Mouse (Mus musculus): ENCODE data around the gene Soga1.
A peak's percentile ranks its signal among the peaks of the same experiment; 100 is the strongest.

Soga1 gene

GRCm38 (mm10) chr2:157060557-157061305, 18.3 kb downstream of the Soga1 start:
- DNase-seq: no peak

DNA sequence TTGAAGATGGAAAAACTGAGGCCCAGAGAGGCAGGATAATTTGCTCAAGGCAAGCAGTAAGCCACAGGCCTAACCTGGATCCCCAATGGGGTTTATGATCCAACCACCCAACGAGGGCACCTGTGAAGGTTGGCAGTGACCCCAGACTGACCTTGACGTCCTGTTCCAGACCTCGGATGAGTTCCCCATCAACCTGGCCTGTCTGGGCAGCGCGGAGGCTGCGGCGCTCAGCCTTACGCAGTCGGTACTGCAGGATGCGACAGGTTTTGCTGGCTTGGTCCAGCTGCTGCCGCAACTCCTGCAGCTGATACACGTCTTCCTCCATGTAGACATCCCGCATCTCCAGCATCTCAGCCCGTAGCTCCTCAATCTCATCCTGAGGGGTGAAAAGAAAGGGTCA, 19.0 kb downstream of the Soga1 start:
- no peak for DNase-seq

DNA sequence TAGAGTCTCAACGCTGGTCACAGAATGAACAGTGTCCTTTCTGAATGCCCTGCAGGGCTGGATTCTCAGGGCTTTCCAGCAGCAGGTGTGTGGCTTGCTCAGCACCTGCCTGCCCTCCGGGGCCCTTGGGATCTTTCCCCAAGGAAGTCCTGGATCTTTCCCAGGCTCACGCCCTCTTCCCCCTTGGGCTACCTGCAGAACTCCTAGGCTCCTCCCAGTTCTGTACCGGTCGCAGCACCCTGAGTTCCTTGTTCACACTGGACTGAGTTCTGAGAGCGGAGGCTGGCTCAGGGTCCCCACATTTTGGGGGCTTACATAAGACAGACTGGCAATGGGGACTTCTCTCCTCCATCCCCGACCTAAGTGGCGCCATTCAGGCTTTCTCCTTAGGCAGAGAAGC, 19.9 kb downstream of the Soga1 start:
- no peak for DNase-seq

GRCm38 (mm10) chr2:157058342-157058998, 20.6 kb downstream of the Soga1 start:
- DNase-seq: peak; percentile 55 to 67

GRCm38 (mm10) chr2:157057758-157058157, 21.3 kb downstream of the Soga1 start:
- no peak for DNase-seq

GRCm38 (mm10) chr2:157057186-157057585, 21.9 kb downstream of the Soga1 start:
- DNase-seq: no peak

- peak in 1 of 2 experiments; percentile 2 for DNase-seq
Observed at GRCm38 (mm10) chr2:157055721-157056120, 23.3 kb downstream of the Soga1 start.

GRCm38 (mm10) chr2:157054816-157055215, 24.2 kb downstream of the Soga1 start:
- peak; percentile 40 to 59 for DNase-seq

- peak; percentile 65 to 78 for DNase-seq
Observed at GRCm38 (mm10) chr2:157054297-157054696, 24.8 kb downstream of the Soga1 start.

GRCm38 (mm10) chr2:157053787-157054186, 25.3 kb downstream of the Soga1 start:
- DNase-seq: peak in 1 of 2 experiments; percentile 4

DNA sequence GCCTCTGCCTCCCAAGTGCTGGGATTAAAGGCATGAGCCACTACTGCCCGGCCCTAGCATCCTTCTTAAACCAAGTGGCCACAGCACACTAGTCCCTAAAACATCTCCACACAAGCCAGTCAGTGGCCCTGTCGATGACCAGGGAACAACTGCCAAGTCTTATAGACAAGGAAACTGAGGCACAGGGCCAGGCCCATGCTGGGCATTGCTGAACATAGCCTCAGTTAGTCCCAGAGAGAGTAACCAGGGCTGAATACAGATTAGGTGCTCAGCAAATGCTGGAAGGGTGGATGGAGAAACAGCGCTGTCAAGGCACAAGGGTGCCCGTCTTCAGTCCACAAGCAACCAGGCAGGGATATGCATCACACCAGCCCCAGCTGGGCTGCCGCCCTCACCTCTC, 25.9 kb downstream of the Soga1 start:
- peak in 1 of 2 experiments; percentile 2 for DNase-seq

DNA sequence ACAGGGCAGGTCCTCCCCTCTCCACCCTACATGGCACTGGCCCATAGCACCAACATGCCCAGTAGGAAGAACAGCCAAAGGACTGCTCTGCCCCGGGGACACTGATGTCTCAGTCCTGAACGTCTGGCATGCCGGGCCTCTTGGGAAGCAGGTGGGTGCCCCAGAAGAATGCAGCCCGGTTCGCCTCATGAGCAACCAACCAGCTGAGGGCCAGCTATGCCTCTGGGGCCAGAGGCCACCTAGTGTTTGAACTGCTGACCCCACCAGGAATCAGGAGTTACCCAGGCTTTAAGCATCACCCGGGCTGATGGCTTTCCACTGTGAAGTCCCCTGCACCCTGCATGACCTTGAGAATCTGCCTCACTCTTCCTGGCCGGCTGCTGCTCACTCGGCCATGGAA, 26.6 kb downstream of the Soga1 start:
- DNase-seq: peak in 1 of 2 experiments; percentile 2

DNA sequence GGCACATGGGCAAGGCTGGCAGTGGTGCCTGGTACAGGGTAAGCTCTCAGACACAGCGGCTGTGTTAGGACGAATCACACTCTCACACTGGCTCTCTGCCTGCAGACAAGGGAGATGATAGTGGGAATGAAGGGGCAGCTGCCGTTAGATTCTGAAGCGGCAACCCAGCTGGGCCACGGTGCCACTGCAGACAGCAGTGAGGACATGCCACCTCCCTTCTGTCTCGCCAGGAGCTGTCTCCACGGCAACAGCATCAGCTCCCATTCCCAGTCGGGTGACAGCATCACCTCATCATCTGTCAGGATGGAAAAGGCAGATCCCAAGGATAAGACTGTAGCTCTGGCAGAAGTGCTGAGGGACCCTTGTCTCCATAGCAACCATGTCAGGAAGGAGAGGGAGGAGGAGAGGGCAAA, 29.2 kb downstream of the Soga1 start:
- no peak for DNase-seq

DNA sequence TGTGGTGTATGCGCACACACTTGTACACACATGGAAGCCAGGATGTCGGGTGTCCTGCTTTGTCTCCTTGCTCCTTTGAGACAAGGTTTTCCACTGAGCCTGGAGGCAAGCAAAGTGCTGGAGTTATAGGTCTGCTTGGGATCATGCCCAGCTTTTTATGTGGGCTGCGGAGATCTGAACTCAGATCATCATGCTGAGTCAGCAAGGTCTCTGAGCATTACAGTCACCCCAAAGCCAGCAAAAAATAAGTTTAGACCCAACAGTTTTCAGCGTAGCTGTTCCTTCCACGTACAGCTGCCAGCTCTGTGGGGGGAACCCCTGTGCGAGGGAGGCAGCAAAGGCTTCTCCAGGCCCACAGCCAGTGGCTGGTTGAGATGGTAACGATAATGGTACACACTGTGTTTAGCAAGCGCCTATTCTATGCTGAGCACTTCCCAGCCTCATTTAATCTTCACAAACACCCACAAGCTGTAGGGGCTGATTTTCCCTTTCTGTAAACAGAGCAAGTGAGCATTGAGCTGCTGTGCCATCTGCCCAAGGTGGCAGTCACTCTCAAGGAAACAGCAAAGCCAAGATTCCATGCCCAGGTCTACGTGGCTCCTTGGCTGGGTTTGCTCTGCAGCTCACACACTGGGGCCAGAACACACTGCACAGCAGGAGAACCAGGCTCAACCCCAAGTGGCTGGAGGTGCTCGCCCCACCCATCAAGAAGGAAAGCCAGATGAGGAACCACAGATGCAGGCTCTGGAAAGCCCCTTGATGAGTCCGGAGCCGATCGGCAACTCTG, 30.5 kb downstream of the Soga1 start:
- DNase-seq: no peak

GRCm38 (mm10) chr2:157046956-157047355, 32.1 kb downstream of the Soga1 start:
- DNase-seq: no peak

GRCm38 (mm10) chr2:157045932-157046331, 33.1 kb downstream of the Soga1 start:
- no peak for DNase-seq

- DNase-seq: no peak
Observed at GRCm38 (mm10) chr2:157043987-157044386, 35.1 kb downstream of the Soga1 start.

DNA sequence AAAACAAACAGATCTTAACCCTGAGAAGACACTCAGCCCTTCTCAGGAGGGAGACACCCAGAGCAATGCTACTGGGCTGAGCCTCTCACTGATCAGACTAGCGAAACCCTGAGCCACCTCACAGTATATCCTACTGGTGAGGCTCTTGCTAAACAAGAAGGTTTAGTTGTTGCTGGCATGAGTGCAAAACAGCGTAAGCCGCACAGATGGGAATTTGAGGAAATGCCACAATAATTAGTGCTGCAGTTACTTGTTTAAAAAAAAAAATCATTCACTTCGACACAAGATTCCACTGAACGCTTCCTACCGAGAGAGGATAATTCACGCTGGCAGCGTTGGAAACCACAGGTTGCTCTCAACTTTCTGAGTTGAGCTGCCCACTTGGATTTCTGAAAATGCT, 35.5 kb downstream of the Soga1 start:
- DNase-seq: no peak

DNA sequence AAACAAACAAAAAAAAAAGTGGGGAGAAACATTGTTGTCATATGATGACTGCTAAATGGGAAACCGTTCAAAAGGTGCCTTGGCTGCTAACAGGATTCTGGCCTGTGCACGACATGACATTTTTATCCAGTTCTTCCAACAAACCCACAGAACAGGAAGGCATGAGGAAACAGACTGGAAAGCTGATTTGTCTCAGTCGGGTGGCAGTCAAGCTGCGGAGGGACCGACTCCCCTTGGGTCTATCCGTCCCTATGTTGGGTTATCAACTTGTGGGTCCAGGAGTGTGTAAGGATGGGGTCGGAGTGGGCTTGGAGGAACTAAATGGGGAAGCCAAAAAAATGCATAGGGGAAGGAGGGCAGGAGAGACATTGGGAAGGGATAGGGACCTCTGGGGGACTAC, 37.6 kb downstream of the Soga1 start:
- no peak for DNase-seq

- no peak for DNase-seq
Observed at GRCm38 (mm10) chr2:157040649-157041046, 38.4 kb downstream of the Soga1 start.

GRCm38 (mm10) chr2:157039900-157040648, 39.0 kb downstream of the Soga1 start:
- peak in 1 of 2 experiments; percentile 55 for DNase-seq

DNA sequence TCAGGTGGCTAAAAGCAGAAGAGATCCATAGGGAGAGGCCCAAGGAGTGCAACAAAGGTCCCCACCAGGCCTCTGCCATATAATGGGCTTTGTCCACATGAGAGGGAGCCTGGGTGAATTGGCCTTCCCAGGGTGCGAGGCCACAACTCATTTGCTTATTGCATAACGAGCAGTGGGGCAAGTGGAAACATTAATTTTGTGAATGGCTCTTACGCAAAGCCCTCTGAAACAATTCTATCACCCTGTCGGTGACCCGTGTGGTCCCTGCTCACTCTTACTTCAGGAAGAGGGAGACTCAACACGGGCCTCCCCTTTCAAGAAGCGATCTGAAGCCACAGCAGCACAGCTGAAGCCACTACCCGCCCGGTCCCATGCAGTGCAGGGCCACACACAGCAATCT, 41.8 kb downstream of the Soga1 start:
- DNase-seq: peak in 1 of 2 experiments; percentile 27

DNA sequence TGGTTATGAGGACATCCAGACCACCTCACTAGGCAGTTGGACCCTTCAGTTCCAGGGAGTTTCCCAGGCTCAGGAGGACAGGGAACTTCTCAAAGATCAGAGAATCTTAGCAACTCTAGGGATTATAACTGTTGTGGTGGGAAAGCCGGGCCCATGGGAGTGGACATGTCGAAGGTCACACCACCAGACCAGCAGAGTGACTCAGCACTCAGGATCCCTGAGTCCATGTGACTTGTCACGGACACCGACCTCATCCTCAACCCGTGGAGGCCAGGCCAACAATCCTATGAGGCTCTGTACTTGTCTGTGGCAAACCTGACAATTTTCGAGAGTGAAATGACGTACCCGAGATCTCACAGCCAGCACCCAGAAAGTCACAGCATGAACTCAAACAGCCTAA, 42.7 kb downstream of the Soga1 start:
- peak in 1 of 2 experiments; percentile 39 for DNase-seq
